Mouse (Mus musculus): ENCODE measurements around the gene Iqsec1. TPM values are rescaled to one million over a fixed set of nuclear protein-coding genes. Genes with fewer than 3 reads are reported as not detected.

The Iqsec1 gene
- total and polyA plus RNA-seq, 2 experiments from 2014 or later, result 21.8 to 103 TPM

GRCm38 (mm10) chr6:90780532-90780931 lies 208.0 kb downstream of the Iqsec1 start:
- H3K27me3 ChIP-seq (ENCODE audit: insufficient read depth, low read length), result no peaks in the 10 kb centered on the region
- no peaks in the 10 kb centered on the region for H3K9me3 ChIP-seq (ENCODE audit: low read length)
- ATAC-seq (no peak), DNase-seq (no peak)
- 0 out of 2 replicates have a peak overlapping the region, but pooled peaks have one; percentile 15 for H3K27ac ChIP-seq (ENCODE audit: low read depth, low read length)
- H3K4me1 ChIP-seq (ENCODE audit: insufficient read depth), result peaks cover 44% of the 10 kb centered on the region
- no peak for TF ChIP-seq CTCF (IDR thresholded peaks at IDR 0.05; ENCODE audit: low read depth)
- 0 out of 2 replicates have a peak overlapping the region, but pooled peaks have one; percentile 39 for H3K4me2 ChIP-seq (ENCODE audit: low read depth)
- no peak overlapping the region for H3K4me3 ChIP-seq (ENCODE audit: low read depth, low read length)
- WGBS, result 16% methylated on average over 2 of the region's 2 CpGs
- H3K36me3 ChIP-seq (ENCODE audit: insufficient read depth), result no peaks in the 10 kb centered on the region
- no peak overlapping the region for H3K9ac ChIP-seq

- H3K4me2 ChIP-seq (ENCODE audit: low read depth), result no peak overlapping the region
- no peak for ATAC-seq
- H3K4me1 ChIP-seq (ENCODE audit: insufficient read depth), result peaks cover 36% of the 10 kb centered on the region
- no peak for TF ChIP-seq CTCF (IDR thresholded peaks at IDR 0.05; ENCODE audit: low read depth)
- 22% methylated on average over 6 of the region's 6 CpGs for WGBS
- no peak overlapping the region for H3K4me3 ChIP-seq (ENCODE audit: low read depth, low read length)
- H3K9ac ChIP-seq, result no peak overlapping the region
- peak; percentile 38 for DNase-seq
- H3K36me3 ChIP-seq (ENCODE audit: insufficient read depth), result no peaks in the 10 kb centered on the region
- no peak overlapping the region for H3K27ac ChIP-seq (ENCODE audit: low read depth, low read length)
- H3K27me3 ChIP-seq (ENCODE audit: insufficient read depth, low read length), result no peaks in the 10 kb centered on the region
- H3K9me3 ChIP-seq (ENCODE audit: low read length), result no peaks in the 10 kb centered on the region
Observed at GRCm38 (mm10) chr6:90778841-90779240, 209.6 kb downstream of the Iqsec1 start.

GRCm38 (mm10) chr6:90777302-90777701 lies 211.2 kb downstream of the Iqsec1 start:
- DNase-seq, result no peak
- 81% methylated on average over 1 of the region's 1 CpGs for WGBS
- no peaks in the 10 kb centered on the region for H3K36me3 ChIP-seq (ENCODE audit: insufficient read depth)
- no peak for TF ChIP-seq CTCF (IDR thresholded peaks at IDR 0.05; ENCODE audit: low read depth)
- H3K27me3 ChIP-seq (ENCODE audit: insufficient read depth, low read length), result no peaks in the 10 kb centered on the region
- H3K9me3 ChIP-seq (ENCODE audit: low read length), result no peaks in the 10 kb centered on the region
- no peak overlapping the region for H3K4me3 ChIP-seq (ENCODE audit: low read depth, low read length)
- H3K27ac ChIP-seq (ENCODE audit: low read depth, low read length), result no peak overlapping the region
- H3K9ac ChIP-seq, result no peak overlapping the region
- no peak for ATAC-seq
- peaks cover 21% of the 10 kb centered on the region for H3K4me1 ChIP-seq (ENCODE audit: insufficient read depth)
- H3K4me2 ChIP-seq (ENCODE audit: low read depth), result no peak overlapping the region

- Histone ChIP-seq H3K9me3 (ENCODE audit: low read length) (no peaks in the 10 kb centered on the region), H3K4me2 (ENCODE audit: low read depth) (no peak overlapping the region), H3K4me3 (ENCODE audit: low read depth, low read length) (no peak overlapping the region), H3K4me1 (ENCODE audit: insufficient read depth) (peaks cover 8% of the 10 kb centered on the region), H3K36me3 (ENCODE audit: insufficient read depth) (no peaks in the 10 kb centered on the region), H3K27ac (ENCODE audit: low read depth, low read length) (no peak overlapping the region), H3K27me3 (ENCODE audit: insufficient read depth, low read length) (no peaks in the 10 kb centered on the region), H3K9ac (no peak overlapping the region)
- ATAC-seq, result no peak
- TF ChIP-seq CTCF (IDR thresholded peaks at IDR 0.05; ENCODE audit: low read depth), result no peak
- no peak for DNase-seq
- WGBS, result 94% methylated on average over 1 of the region's 1 CpGs
Observed at GRCm38 (mm10) chr6:90775606-90776005, 212.9 kb downstream of the Iqsec1 start.

GRCm38 (mm10) chr6:90773811-90774233 lies 214.7 kb downstream of the Iqsec1 start:
- 0 out of 2 replicates have a peak, but pooled peaks cover under 1% of the 10 kb centered on the region for H3K4me1 ChIP-seq (ENCODE audit: insufficient read depth)
- ATAC-seq (peak; percentile 25; the same call in 1 of the 2 replicates), DNase-seq (no peak)
- H3K4me2 ChIP-seq (ENCODE audit: low read depth), result no peak overlapping the region
- H3K27me3 ChIP-seq (ENCODE audit: insufficient read depth, low read length), result no peaks in the 10 kb centered on the region
- no peak overlapping the region for H3K9ac ChIP-seq
- no peak for TF ChIP-seq CTCF (IDR thresholded peaks at IDR 0.05; ENCODE audit: low read depth)
- no peaks in the 10 kb centered on the region for H3K9me3 ChIP-seq (ENCODE audit: low read length)
- no peak overlapping the region for H3K4me3 ChIP-seq (ENCODE audit: low read depth, low read length)
- no peak overlapping the region for H3K27ac ChIP-seq (ENCODE audit: low read depth, low read length)
- H3K36me3 ChIP-seq (ENCODE audit: insufficient read depth), result no peaks in the 10 kb centered on the region

- WGBS, result 84% methylated on average over 5 of the region's 5 CpGs
- Histone ChIP-seq H3K4me3 (ENCODE audit: low read depth, low read length) (no peak overlapping the region), H3K36me3 (ENCODE audit: insufficient read depth) (no peaks in the 10 kb centered on the region), H3K4me1 (ENCODE audit: insufficient read depth) (no peaks in the 10 kb centered on the region), H3K4me2 (ENCODE audit: low read depth) (no peak overlapping the region), H3K9me3 (ENCODE audit: low read length) (no peaks in the 10 kb centered on the region), H3K27ac (ENCODE audit: low read depth, low read length) (no peak overlapping the region), H3K27me3 (ENCODE audit: insufficient read depth, low read length) (no peaks in the 10 kb centered on the region), H3K9ac (no peak overlapping the region)
- ATAC-seq (no peak), DNase-seq (no peak)
- no peak for TF ChIP-seq CTCF (IDR thresholded peaks at IDR 0.05; ENCODE audit: low read depth)
Observed at GRCm38 (mm10) chr6:90772120-90772519, 216.4 kb downstream of the Iqsec1 start.

GRCm38 (mm10) chr6:90768526-90768925 lies 220.0 kb downstream of the Iqsec1 start:
- H3K27me3 ChIP-seq (ENCODE audit: insufficient read depth, low read length), result no peaks in the 10 kb centered on the region
- no peak overlapping the region for H3K4me3 ChIP-seq (ENCODE audit: low read depth, low read length)
- H3K36me3 ChIP-seq (ENCODE audit: insufficient read depth), result no peaks in the 10 kb centered on the region
- H3K27ac ChIP-seq (ENCODE audit: low read depth, low read length), result no peak overlapping the region
- H3K9me3 ChIP-seq (ENCODE audit: low read length), result no peaks in the 10 kb centered on the region
- TF ChIP-seq CTCF (IDR thresholded peaks at IDR 0.05; ENCODE audit: low read depth), result no peak
- 80% methylated on average over 2 of the region's 2 CpGs for WGBS
- no peak overlapping the region for H3K9ac ChIP-seq
- ATAC-seq (no peak), DNase-seq (no peak)
- H3K4me1 ChIP-seq (ENCODE audit: insufficient read depth), result no peaks in the 10 kb centered on the region
- H3K4me2 ChIP-seq (ENCODE audit: low read depth), result no peak overlapping the region

Data from forebrain, postnatal 0 days (tissue).